8 mouse cellular contexts compared by ENCODE assay signal in genomic region chr10:25359959-25360811, GRCm38 (mm10). TPM values are rescaled to one million over a fixed set of nuclear protein-coding genes. Genes with fewer than 3 reads are reported as not detected.
DNase-seq lines count a peak whose midpoint lies in the region; ATAC-seq and TF ChIP-seq lines count a peak whose summit lies in the region.

No protein-coding gene starts in this region.

- no peaks in the 10 kb centered on the region for H3K27me3 ChIP-seq in forebrain, embryonic 12.5 days
- no peaks in the 10 kb centered on the region for H3K27me3 ChIP-seq in hindbrain, embryonic 12.5 days
- no peaks in the 10 kb centered on the region for H3K27me3 ChIP-seq in midbrain, postnatal 0 days (ENCODE audit: insufficient read depth, low read length)

- no peaks in the 10 kb centered on the region for H3K9me3 ChIP-seq in forebrain, embryonic 12.5 days
- no peaks in the 10 kb centered on the region for H3K9me3 ChIP-seq in hindbrain, embryonic 12.5 days (replicated peaks)
- no peaks in the 10 kb centered on the region for H3K9me3 ChIP-seq in midbrain, postnatal 0 days (ENCODE audit: low read length)

- peak; percentile 16 for DNase-seq in gastrocnemius, adult 18-20 months (ENCODE audit: low spot score)
- no peak for DNase-seq in gastrocnemius, postnatal 25 days
- DNase-seq in adrenal gland, postnatal 10 days: peak; percentile 46
- peak; percentile 13 for DNase-seq in liver
- DNase-seq in midbrain, postnatal 0 days (ENCODE audit: low spot score): peak; percentile 15
- peak; percentile 49 for DNase-seq in testis, postnatal 14 days (ENCODE audit: low spot score)

- ATAC-seq in forebrain, embryonic 12.5 days (ENCODE audit: low FRiP score): peak; percentile 9
- peak; percentile 85 for ATAC-seq in hindbrain, embryonic 12.5 days (ENCODE audit: low FRiP score)
- ATAC-seq in midbrain, postnatal 0 days (ENCODE audit: low FRiP score): peak; percentile 65

- H3K36me3 ChIP-seq in forebrain, embryonic 12.5 days (replicated peaks): no peaks in the 10 kb centered on the region
- no peaks in the 10 kb centered on the region for H3K36me3 ChIP-seq in hindbrain, embryonic 12.5 days
- H3K36me3 ChIP-seq in midbrain, postnatal 0 days (ENCODE audit: insufficient read depth, low read length): no peaks in the 10 kb centered on the region

- H3K4me1 ChIP-seq in forebrain, embryonic 12.5 days: peaks cover 15% of the 10 kb centered on the region
- peaks cover 3% of the 10 kb centered on the region for H3K4me1 ChIP-seq in hindbrain, embryonic 12.5 days
- H3K4me1 ChIP-seq in midbrain, postnatal 0 days (ENCODE audit: insufficient read depth, low read length): peaks cover 5% of the 10 kb centered on the region; the same call in 1 of the 2 replicates

- H3K9ac ChIP-seq in forebrain, embryonic 12.5 days: peak overlapping the region; percentile 85
- peak overlapping the region; percentile 84 for H3K9ac ChIP-seq in hindbrain, embryonic 12.5 days
- peak overlapping the region; percentile 81 for H3K9ac ChIP-seq in midbrain, postnatal 0 days (replicated peaks; ENCODE audit: low read length, poor library complexity, severe bottlenecking)

- TF ChIP-seq CTCF in midbrain, postnatal 0 days (IDR thresholded peaks at IDR 0.05): peak; percentile 39; the same call in 1 of the 2 replicates

- WGBS in forebrain, embryonic 12.5 days: under 1% methylated on average over 29 of the region's 84 CpGs
- under 1% methylated on average over 48 of the region's 84 CpGs for WGBS in hindbrain, embryonic 12.5 days
- under 1% methylated on average over 53 of the region's 84 CpGs for WGBS in midbrain, postnatal 0 days

- peak overlapping the region; percentile 70 for H3K27ac ChIP-seq in forebrain, embryonic 12.5 days
- H3K27ac ChIP-seq in hindbrain, embryonic 12.5 days: peak overlapping the region; percentile 75
- H3K27ac ChIP-seq in midbrain, postnatal 0 days (ENCODE audit: low read depth, low read length): peak overlapping the region; percentile 67

- peak overlapping the region; percentile 89 for H3K4me3 ChIP-seq in forebrain, embryonic 12.5 days (replicated peaks)
- H3K4me3 ChIP-seq in hindbrain, embryonic 12.5 days: peak overlapping the region; percentile 89
- H3K4me3 ChIP-seq in midbrain, postnatal 0 days (ENCODE audit: low read depth, low read length): peak overlapping the region; percentile 61

- H3K4me2 ChIP-seq in forebrain, embryonic 12.5 days: peak overlapping the region; percentile 88
- peak overlapping the region; percentile 73 for H3K4me2 ChIP-seq in hindbrain, embryonic 12.5 days (replicated peaks)
- H3K4me2 ChIP-seq in midbrain, postnatal 0 days (ENCODE audit: low read depth, low read length, poor library complexity, severe bottlenecking): peak overlapping the region; percentile 77

RNA-seq across cellular contexts. Expression of gene Epb41l2, which starts 0.6 kb away (rescaled TPM):
- 10 to 100 TPM; 21.9 to 29.9 TPM for total RNA-seq in gastrocnemius, adult 18-20 months (2021)
- total RNA-seq in gastrocnemius, postnatal 25 days (2021): 10 to 100 TPM; 34.5 to 41.4 TPM
- total RNA-seq in adrenal gland, postnatal 10 days (2021): 100 to 1,000 TPM in 1 of 2 experiments, 10 to 100 TPM in 1; 95.8 to 111 TPM
- 39.2 and 42.7 TPM in 2 replicates for polyA plus RNA-seq in forebrain, embryonic 12.5 days (2016; fragmentation: Nextera tagmentation; extraction: Ambion mirVana)
- polyA plus RNA-seq in hindbrain, embryonic 12.5 days (2016; fragmentation: Nextera tagmentation; extraction: Ambion mirVana): 47.2 and 55.3 TPM in 2 replicates
- 51.7 and 58.9 TPM in 2 replicates for total RNA-seq in midbrain, postnatal 0 days (2014; rRNA removed)
- 21.8 and 22.0 TPM in 2 replicates for polyA plus RNA-seq in midbrain, postnatal 0 days (2015; fragmentation: Nextera tagmentation; extraction: Ambion mirVana)

RNA-seq across cellular contexts. Expression of gene Akap7, which starts 52.5 kb away (rescaled TPM):
- 10 to 100 TPM; 14.7 to 20.7 TPM for total RNA-seq in gastrocnemius, adult 18-20 months (2021)
- 10 to 100 TPM; 19.7 to 21.5 TPM for total RNA-seq in gastrocnemius, postnatal 25 days (2021)
- 100 to 1,000 TPM in 1 of 2 experiments, 10 to 100 TPM in 1; 86.7 to 110 TPM for total RNA-seq in adrenal gland, postnatal 10 days (2021)
- polyA plus RNA-seq in forebrain, embryonic 12.5 days (2016; fragmentation: Nextera tagmentation; extraction: Ambion mirVana): 16.1 and 20.7 TPM in 2 replicates
- 22.8 TPM in 2 replicates for polyA plus RNA-seq in hindbrain, embryonic 12.5 days (2016; fragmentation: Nextera tagmentation; extraction: Ambion mirVana)
- 81.3 and 95.7 TPM in 2 replicates for total RNA-seq in midbrain, postnatal 0 days (2014; rRNA removed)
- 70.5 and 73.2 TPM in 2 replicates for polyA plus RNA-seq in midbrain, postnatal 0 days (2015; fragmentation: Nextera tagmentation; extraction: Ambion mirVana)

Comparison
In these comparisons a context has a peak if more than half of its experiments do, and no peak if none do; other contexts are left out.
1. ATAC-seq: peak in every context shown above with its lines; median percentile 85 in hindbrain, embryonic 12.5 days; 65 in midbrain, postnatal 0 days; 9 in forebrain, embryonic 12.5 days.